Mouse (Mus musculus) myocyte (in vitro differentiated cells): ENCODE data around the gene 2210408I21Rik. TPM values are rescaled to one million over a fixed set of nuclear protein-coding genes. Genes with fewer than 3 reads are reported as not detected.

ENCODE experiments used
- H3K27me3 ChIP-seq: one replicate; pipeline ENCODE4 v1.6.1; 2011; ENCODE audit not compliant: control insufficient read depth, insufficient read depth, insufficient read length
- H3K36me3 ChIP-seq: one replicate; pipeline ENCODE4 v1.6.1; 2011; ENCODE audit not compliant: control insufficient read depth, insufficient read depth
- H3K4me2 ChIP-seq: one replicate; pipeline ENCODE4 v1.6.1; 2011; ENCODE audit warnings: low read depth, control low read depth
- H3K4me3 ChIP-seq: one replicate; pipeline ENCODE4 v1.5.1; 2011; ENCODE audit warnings: mild to moderate bottlenecking, control low read depth, moderate library complexity
- H3K79me2 ChIP-seq: one replicate; pipeline ENCODE4 v1.6.1; 2011; ENCODE audit not compliant: control insufficient read depth, insufficient read depth
- H3ac ChIP-seq: one replicate; pipeline ENCODE4 v1.6.1; 2011; ENCODE audit not compliant: control insufficient read depth, insufficient read length
- CEBPB ChIP-seq: IDR thresholded peaks from 2 replicates; pipeline ENCODE4 v1.6.1; 2011; ENCODE audit warnings: mild to moderate bottlenecking, moderate library complexity; ENCODE audit not compliant: poor library complexity, insufficient read depth, severe bottlenecking
- E2F4 ChIP-seq: IDR thresholded peaks from one replicate; pipeline ENCODE4 v1.6.1; 2011; ENCODE audit warnings: mild to moderate bottlenecking, control low read depth, moderate library complexity; ENCODE audit not compliant: insufficient read depth
- MAX ChIP-seq: IDR thresholded peaks from one replicate; pipeline ENCODE4 v1.6.1; 2011; ENCODE audit warnings: low read depth, mild to moderate bottlenecking, control low read depth
- MYOD1 ChIP-seq, 3 experiments: IDR thresholded peaks; one replicate each; pipeline ENCODE4 v1.6.1; 2011; ENCODE audit warnings: control low read depth in 2 of 3, low read depth in 2 of 3, mild to moderate bottlenecking in 2 of 3, moderate library complexity in 1 of 3; ENCODE audit not compliant: insufficient read length in 2 of 3, control insufficient read depth in 1 of 3
- MYOG ChIP-seq, 3 experiments: IDR thresholded peaks; one replicate each; pipeline ENCODE4 v1.6.1; 2011; ENCODE audit warnings: control low read depth in 2 of 3, low read depth in 2 of 3, mild to moderate bottlenecking in 2 of 3; ENCODE audit not compliant: insufficient read length in 2 of 3, control insufficient read depth in 1 of 3, insufficient read depth in 1 of 3
- POLR2A ChIP-seq: IDR thresholded peaks from one replicate; pipeline ENCODE4 v1.6.1; 2011; ENCODE audit warnings: low read depth, mild to moderate bottlenecking, control low read depth, moderate library complexity; ENCODE audit not compliant: insufficient read length
- POLR2AphosphoS2 ChIP-seq: IDR thresholded peaks from one replicate; pipeline ENCODE4 v1.6.1; 2011; ENCODE audit warnings: low read depth, control low read depth; ENCODE audit not compliant: insufficient read length
- REST ChIP-seq: IDR thresholded peaks from one replicate; pipeline ENCODE4 v1.6.1; 2011; ENCODE audit warnings: mild to moderate bottlenecking, control low read depth, moderate library complexity; ENCODE audit not compliant: insufficient read depth, insufficient read length
- SRF ChIP-seq: IDR thresholded peaks from one replicate; pipeline ENCODE4 v1.6.1; 2011; ENCODE audit warnings: low read depth; ENCODE audit not compliant: control insufficient read depth, insufficient read length
- TCF12 ChIP-seq: IDR thresholded peaks from one replicate; pipeline ENCODE4 v1.6.1; 2011; ENCODE audit warnings: mild to moderate bottlenecking, control low read depth; ENCODE audit not compliant: poor library complexity, insufficient read depth, severe bottlenecking
- TCF3 ChIP-seq: IDR thresholded peaks from one replicate; pipeline ENCODE4 v1.6.1; 2011; ENCODE audit warnings: low read depth, control low read depth; ENCODE audit not compliant: insufficient read length
- USF1 ChIP-seq: IDR thresholded peaks from one replicate; pipeline ENCODE4 v1.6.1; 2011; ENCODE audit warnings: low read depth, mild to moderate bottlenecking, control low read depth, moderate library complexity
- polyA plus RNA-seq: library from polyadenylated mRNA; unstranded; fragments of >200 nt; fragmentation: generic; extraction: Trizol; gene quantifications from one replicate; pipeline ENCODE4 v1.2.1, GENCODE M21; 2012; ENCODE audit warnings: missing spikeins

2210408I21Rik gene
- polyA plus RNA-seq, 1 experiment, result 1.7 TPM

- Histone ChIP-seq H3K79me2 (no peaks in the 10 kb centered on the region), H3K4me3 (no peak overlapping the region), H3K36me3 (no peaks in the 10 kb centered on the region), H3ac (no peak overlapping the region), H3K27me3 (no peaks in the 10 kb centered on the region), H3K4me2 (no peak overlapping the region)
- TF ChIP-seq MYOG (IDR thresholded peaks at IDR 0.05; ENCODE audit: control insufficient read depth in 1 of 3, insufficient read depth in 1 of 3, insufficient read length in 2 of 3, low read depth in 2 of 3), result no peak
- no peak for TF ChIP-seq CEBPB
- no peak for TF ChIP-seq POLR2AphosphoS2
- no peak for TF ChIP-seq POLR2A
- TF ChIP-seq REST, result no peak
- no peak for TF ChIP-seq E2F4
- no peak for TF ChIP-seq USF1
- no peak for TF ChIP-seq MAX
- TF ChIP-seq TCF12, result no peak
- TF ChIP-seq MYOD1 (IDR thresholded peaks at IDR 0.05; ENCODE audit: control insufficient read depth in 1 of 3, insufficient read length in 2 of 3, low read depth in 2 of 3), result no peak
- TF ChIP-seq TCF3, result no peak
- no peak for TF ChIP-seq SRF
These were observed 273.2 kb downstream of the 2210408I21Rik start for GRCm38 (mm10) chr13:77408530-77408929.

DNA sequence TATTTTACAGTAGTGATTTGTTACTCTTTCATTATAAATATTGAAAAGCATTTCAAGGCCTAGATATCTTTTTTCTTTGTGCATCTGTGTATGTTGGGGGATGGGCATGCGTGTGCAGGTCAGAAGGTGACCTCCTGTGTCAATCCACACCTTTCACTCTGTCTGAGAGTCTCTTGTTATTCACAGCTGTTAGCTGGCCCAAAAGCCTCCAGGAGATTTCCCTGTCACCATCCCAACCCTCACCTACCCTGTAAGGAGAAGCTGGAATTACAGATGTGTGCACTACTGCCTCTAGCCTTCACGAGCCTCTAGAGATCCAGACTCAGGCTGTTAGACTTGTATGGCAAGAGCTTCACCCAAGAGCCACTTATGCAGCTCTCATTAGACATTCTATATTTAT lies 274.5 kb downstream of the 2210408I21Rik start:
- Histone ChIP-seq H3K27me3 (no peaks in the 10 kb centered on the region), H3K79me2 (no peaks in the 10 kb centered on the region)

DNA sequence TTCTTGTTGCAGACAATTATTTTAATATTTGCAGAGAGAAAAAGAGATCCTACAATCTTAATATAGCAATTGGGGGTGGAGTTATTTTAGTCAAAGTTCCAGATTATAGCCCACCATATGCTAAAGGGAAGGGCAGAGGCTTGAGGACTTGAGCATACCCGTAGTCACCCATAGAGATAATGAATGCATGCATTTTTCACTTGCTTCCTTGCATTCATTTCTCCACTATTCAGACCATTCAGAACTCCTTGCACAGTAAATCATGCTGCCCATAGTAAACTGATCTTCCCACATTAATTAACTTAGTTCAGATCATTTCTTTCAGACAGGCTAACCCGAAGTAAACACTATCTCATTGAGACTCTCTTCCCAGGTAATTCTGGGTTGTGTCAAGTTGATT lies 277.5 kb downstream of the 2210408I21Rik start:
- no peaks in the 10 kb centered on the region for H3K27me3 ChIP-seq
- TF ChIP-seq MYOD1 (IDR thresholded peaks at IDR 0.05; ENCODE audit: control insufficient read depth in 1 of 3, insufficient read length in 2 of 3, low read depth in 2 of 3), result no peak
- TF ChIP-seq POLR2A, result no peak
- TF ChIP-seq SRF, result no peak
- no peak for TF ChIP-seq POLR2AphosphoS2
- TF ChIP-seq E2F4, result no peak
- no peaks in the 10 kb centered on the region for H3K36me3 ChIP-seq
- H3ac ChIP-seq, result no peak overlapping the region
- H3K79me2 ChIP-seq, result no peaks in the 10 kb centered on the region
- no peak overlapping the region for H3K4me2 ChIP-seq
- no peak overlapping the region for H3K4me3 ChIP-seq

More for the DNA sequence above, 274.5 kb downstream of the 2210408I21Rik start:
- Histone ChIP-seq H3ac (no peak overlapping the region), H3K4me3 (no peak overlapping the region), H3K4me2 (no peak overlapping the region), H3K36me3 (no peaks in the 10 kb centered on the region)
- TF ChIP-seq POLR2A (no peak), SRF (no peak), TCF12 (no peak), TCF3 (no peak)

GRCm38 (mm10) chr13:77450007-77450567 lies 314.7 kb downstream of the 2210408I21Rik start:
- no peak overlapping the region for H3K4me2 ChIP-seq

GRCm38 (mm10) chr13:77470093-77470621 lies 334.8 kb downstream of the 2210408I21Rik start:
- H3K27me3 ChIP-seq, result no peaks in the 10 kb centered on the region
- H3K4me2 ChIP-seq, result no peak overlapping the region
- no peak for TF ChIP-seq TCF12
- TF ChIP-seq CEBPB, result no peak
- TF ChIP-seq USF1, result no peak
- TF ChIP-seq POLR2AphosphoS2, result no peak
- TF ChIP-seq MAX, result no peak
- TF ChIP-seq E2F4, result no peak
- TF ChIP-seq SRF, result no peak
- TF ChIP-seq MYOD1 (IDR thresholded peaks at IDR 0.05; ENCODE audit: control insufficient read depth in 1 of 3, insufficient read length in 2 of 3, low read depth in 2 of 3), result no peak
- TF ChIP-seq TCF3, result no peak
- no peak for TF ChIP-seq MYOG (IDR thresholded peaks at IDR 0.05; ENCODE audit: control insufficient read depth in 1 of 3, insufficient read depth in 1 of 3, insufficient read length in 2 of 3, low read depth in 2 of 3)
- no peak for TF ChIP-seq POLR2A
- TF ChIP-seq REST, result no peak
- H3K36me3 ChIP-seq, result no peaks in the 10 kb centered on the region
- no peaks in the 10 kb centered on the region for H3K79me2 ChIP-seq
- no peak overlapping the region for H3K4me3 ChIP-seq
- no peak overlapping the region for H3ac ChIP-seq

More at GRCm38 (mm10) chr13:77450007-77450567, 314.7 kb downstream of the 2210408I21Rik start:
- H3ac ChIP-seq, result no peak overlapping the region
- H3K4me3 ChIP-seq, result no peak overlapping the region
- H3K27me3 ChIP-seq, result no peaks in the 10 kb centered on the region
- TF ChIP-seq MYOG (IDR thresholded peaks at IDR 0.05; ENCODE audit: control insufficient read depth in 1 of 3, insufficient read depth in 1 of 3, insufficient read length in 2 of 3, low read depth in 2 of 3) (no peak), MAX (no peak)
- H3K79me2 ChIP-seq, result no peaks in the 10 kb centered on the region
- no peaks in the 10 kb centered on the region for H3K36me3 ChIP-seq
